Mouse (Mus musculus) heart, adult 18-20 months (tissue): Measurements from ENCODE around the gene Sfi1. TPM values are rescaled to one million over a fixed set of nuclear protein-coding genes. Genes with fewer than 3 reads are reported as not detected.
A peak's percentile ranks its signal among the peaks of the same experiment; 100 is the strongest.
"Not testable (repeated sequence)": the region's sequence is repeated elsewhere in the genome, so short reads cannot be mapped to it uniquely, and the experiment has no call there.

Experiments
- DNase-seq, 2 experiments: peaks; one replicate each; pipeline ENCODE4 v3.0.0; 2021 to 2022; ENCODE audit warnings: mixed read lengths in 1 of 2
- total RNA-seq, 2 experiments: library from RNA; stranded (reverse); gene quantifications; 2 replicates each; pipeline ENCODE4 v1.2.3; 2021

The Sfi1 gene
- total RNA-seq, 2 experiments from 2014 or later = 17.3 to 20.5 TPM

- peak; percentile 74 to 80 for DNase-seq
Measured at GRCm38 (mm10) chr11:3173425-3174318, 19.6 kb downstream of the Sfi1 start.

GRCm38 (mm10) chr11:3172526-3172925 lies 20.7 kb downstream of the Sfi1 start:
- not testable (repeated sequence) for DNase-seq

- DNase-seq = peak; percentile 52 to 66
Measured at GRCm38 (mm10) chr11:3171931-3172330, 21.3 kb downstream of the Sfi1 start.

GRCm38 (mm10) chr11:3169042-3169441 lies 24.2 kb downstream of the Sfi1 start:
- DNase-seq = peak in 1 of 2 experiments; percentile 57

GRCm38 (mm10) chr11:3167571-3168001 lies 25.7 kb downstream of the Sfi1 start:
- peak; percentile 54 to 64 for DNase-seq

- DNase-seq = not testable (repeated sequence)
Measured at GRCm38 (mm10) chr11:3167129-3167528, 26.1 kb downstream of the Sfi1 start.

GRCm38 (mm10) chr11:3166321-3166720 lies 26.9 kb downstream of the Sfi1 start:
- DNase-seq = peak in 1 of 2 experiments; percentile 56

- DNase-seq = not testable (repeated sequence)
Measured at GRCm38 (mm10) chr11:3165210-3165782, 28.0 kb downstream of the Sfi1 start.

GRCm38 (mm10) chr11:3163661-3164060 lies 29.6 kb downstream of the Sfi1 start:
- DNase-seq = peak; percentile 48 to 54

- peak in 1 of 2 experiments; percentile 67 for DNase-seq
Measured at GRCm38 (mm10) chr11:3163122-3163521, 30.1 kb downstream of the Sfi1 start.

- DNase-seq = peak; percentile 67 to 81
Measured at GRCm38 (mm10) chr11:3162236-3162897, 30.9 kb downstream of the Sfi1 start.

- peak; percentile 67 to 75 for DNase-seq
Measured at GRCm38 (mm10) chr11:3161370-3161769, 31.9 kb downstream of the Sfi1 start.

- DNase-seq = not testable (repeated sequence)
Measured at GRCm38 (mm10) chr11:3158800-3159199, 34.5 kb downstream of the Sfi1 start.

GRCm38 (mm10) chr11:3157996-3158395 lies 35.3 kb downstream of the Sfi1 start:
- DNase-seq = not testable (repeated sequence)

GRCm38 (mm10) chr11:3156991-3157390 lies 36.3 kb downstream of the Sfi1 start:
- not testable (repeated sequence) for DNase-seq

GRCm38 (mm10) chr11:3153666-3154397 lies 39.4 kb downstream of the Sfi1 start:
- DNase-seq = peak; percentile 75 to 76

GRCm38 (mm10) chr11:3151358-3151757 lies 41.9 kb downstream of the Sfi1 start:
- not testable (repeated sequence) for DNase-seq

- DNase-seq = not testable (repeated sequence)
Measured at GRCm38 (mm10) chr11:3150677-3151003, 42.6 kb downstream of the Sfi1 start.

- DNase-seq = not testable (repeated sequence)
Measured at GRCm38 (mm10) chr11:3150003-3150676, 43.1 kb downstream of the Sfi1 start.

- not testable (repeated sequence) for DNase-seq
Measured at GRCm38 (mm10) chr11:3149471-3149870, 43.8 kb downstream of the Sfi1 start.

GRCm38 (mm10) chr11:3146806-3147205 lies 46.5 kb downstream of the Sfi1 start:
- not testable (repeated sequence) for DNase-seq
